ENCODE assay signal across 10 mouse cellular contexts in the genomic region with DNA sequence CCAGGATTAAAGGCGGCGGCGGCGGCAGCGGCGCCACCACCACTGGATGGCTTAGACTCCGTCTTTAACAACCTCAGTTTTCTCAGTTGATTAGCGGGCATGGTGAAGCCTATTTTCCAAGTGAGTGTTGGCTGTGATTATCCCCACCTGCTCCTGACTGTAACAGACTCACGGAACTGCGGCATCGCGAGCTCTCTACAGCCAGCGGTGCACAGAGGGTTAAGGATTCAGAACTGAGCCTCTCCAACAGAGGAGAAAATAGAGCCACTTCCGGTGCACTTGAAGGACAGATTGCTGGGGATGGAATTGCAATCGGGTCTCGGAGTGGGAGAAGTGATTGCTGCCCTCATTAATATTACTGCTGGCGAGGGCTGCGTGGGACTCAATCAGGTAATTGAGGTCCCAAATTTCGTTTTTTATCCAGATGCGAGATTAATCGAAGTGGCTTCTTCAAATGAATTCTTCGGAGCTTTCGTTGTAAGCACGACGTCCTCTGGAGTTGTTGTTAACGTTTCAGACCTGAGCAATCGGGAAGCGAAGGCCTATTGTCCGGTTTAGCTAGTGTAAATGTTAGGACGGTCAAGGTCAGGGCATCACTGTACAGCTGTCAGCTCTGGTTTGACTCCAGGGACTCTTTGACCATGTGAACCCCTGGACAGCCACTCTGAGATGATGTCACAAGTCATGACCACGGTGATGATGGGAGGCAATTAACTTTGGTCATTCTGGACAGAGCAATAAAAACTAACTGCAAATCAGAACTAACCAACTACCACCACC.
DNase-seq lines count a peak whose midpoint lies in the region; ATAC-seq lines count a peak whose summit lies in the region.
"Had no signal": no experiment of that assay in that cellular context is flagged by ENCODE, and none has a peak within 500 bp of the region (broad histone marks: within the 10 kb centered on the region; RNA-seq: fewer than 3 reads in every experiment).

No protein-coding gene starts in this region.

- H3K36me3 ChIP-seq in heart, embryonic 11.5 days (ENCODE audit: control insufficient read depth, insufficient read depth, low read length) = no peaks in the 10 kb centered on the region
- no peaks in the 10 kb centered on the region for H3K36me3 ChIP-seq in hindbrain, embryonic 12.5 days
- no peaks in the 10 kb centered on the region for H3K36me3 ChIP-seq in midbrain, embryonic 13.5 days
- H3K36me3 ChIP-seq: liver, embryonic 15.5 days had no signal

- no peak for DNase-seq in heart, adult 11 months
- DNase-seq in embryo, embryonic 11 days = peak; percentile 61
- no peak for DNase-seq in thymus, postnatal 4 days
- no peak for DNase-seq in yolk sac, embryonic 10.5 days (ENCODE audit: low spot score)
- no peak for DNase-seq in cerebellum, postnatal 10 days
- DNase-seq: gastrocnemius, postnatal 14 days had no signal

- peak overlapping the region; percentile 27 for H3K4me3 ChIP-seq in heart, embryonic 11.5 days (ENCODE audit: low read depth, low read length)
- no peak overlapping the region for H3K4me3 ChIP-seq in hindbrain, embryonic 12.5 days
- H3K4me3 ChIP-seq in midbrain, embryonic 13.5 days (replicated peaks) = peak overlapping the region; percentile 13; the same call in 1 of the 2 replicates
- H3K4me3 ChIP-seq: liver, embryonic 15.5 days had no signal

- H3K4me2 ChIP-seq in heart, embryonic 11.5 days = peak overlapping the region; percentile 53
- H3K4me2 ChIP-seq in hindbrain, embryonic 12.5 days (replicated peaks) = peak overlapping the region; percentile 21; the same call in 1 of the 2 replicates
- peak overlapping the region; percentile 35 for H3K4me2 ChIP-seq in midbrain, embryonic 13.5 days (replicated peaks)
- H3K4me2 ChIP-seq: liver, embryonic 15.5 days had no signal

- WGBS in heart, embryonic 11.5 days (ENCODE audit: insufficient replicate concordance) = 44% methylated on average over 31 of the region's 31 CpGs
- WGBS in hindbrain, embryonic 12.5 days = 61% methylated on average over 31 of the region's 31 CpGs
- WGBS in midbrain, embryonic 13.5 days = 64% methylated on average over 31 of the region's 31 CpGs

- no peaks in the 10 kb centered on the region for H3K9me3 ChIP-seq in heart, embryonic 11.5 days (replicated peaks; ENCODE audit: control insufficient read depth, low read length)
- H3K9me3 ChIP-seq in hindbrain, embryonic 12.5 days (replicated peaks) = no peaks in the 10 kb centered on the region
- H3K9me3 ChIP-seq in midbrain, embryonic 13.5 days = no peaks in the 10 kb centered on the region
- H3K9me3 ChIP-seq: liver, embryonic 15.5 days had no signal

- H3K27ac ChIP-seq in heart, embryonic 11.5 days (ENCODE audit: low read depth, low read length) = no peak overlapping the region
- 0 out of 2 replicates have a peak overlapping the region, but pooled peaks have one; percentile 44 for H3K27ac ChIP-seq in hindbrain, embryonic 12.5 days
- H3K27ac ChIP-seq in midbrain, embryonic 13.5 days = no peak overlapping the region
- H3K27ac ChIP-seq: liver, embryonic 15.5 days had no signal

- H3K27me3 ChIP-seq in heart, embryonic 11.5 days (ENCODE audit: control insufficient read depth, insufficient read depth, low read length) = no peaks in the 10 kb centered on the region
- H3K27me3 ChIP-seq in hindbrain, embryonic 12.5 days = no peaks in the 10 kb centered on the region
- H3K27me3 ChIP-seq in midbrain, embryonic 13.5 days = no peaks in the 10 kb centered on the region
- H3K27me3 ChIP-seq: liver, embryonic 15.5 days had no signal

- peaks cover 8% of the 10 kb centered on the region for H3K4me1 ChIP-seq in heart, embryonic 11.5 days (ENCODE audit: control insufficient read depth, insufficient read depth, low read length)
- H3K4me1 ChIP-seq in hindbrain, embryonic 12.5 days = peaks cover 7% of the 10 kb centered on the region; the same call in 1 of the 2 replicates
- H3K4me1 ChIP-seq in midbrain, embryonic 13.5 days (replicated peaks) = no peaks in the 10 kb centered on the region; the same call in 1 of the 2 replicates
- H3K4me1 ChIP-seq: liver, embryonic 15.5 days had no signal

- no peak for ATAC-seq in heart, embryonic 11.5 days (replicated peaks; ENCODE audit: insufficient number of reproducible peaks, low FRiP score, low TSS enrichment)
- no peak for ATAC-seq in hindbrain, embryonic 12.5 days (ENCODE audit: low FRiP score)
- ATAC-seq in midbrain, embryonic 13.5 days = no peak

- peak overlapping the region; percentile 1 for H3K9ac ChIP-seq in heart, embryonic 11.5 days (ENCODE audit: low read depth, low read length)
- no peak overlapping the region for H3K9ac ChIP-seq in hindbrain, embryonic 12.5 days
- H3K9ac ChIP-seq in midbrain, embryonic 13.5 days (replicated peaks) = no peak overlapping the region
- H3K9ac ChIP-seq: liver, embryonic 15.5 days had no signal
